Mouse (Mus musculus) heart, embryonic 14.5 days (tissue): ENCODE results near the gene Pole3. TPM values are rescaled to one million over a fixed set of nuclear protein-coding genes. Genes with fewer than 3 reads are reported as not detected.

Experiments
- ATAC-seq: fragments of 200-750 bp; cut with Nextera tagmentation; 2 replicates; pipeline ENCODE4 v1.8.0; 2017; ENCODE audit warnings: low read depth, moderate TSS enrichment; ENCODE audit not compliant: insufficient number of reproducible peaks, insufficient read depth, low FRiP score
- H3K27ac ChIP-seq, 2 experiments: fragments of 200-500 bp in 1 of 2; fragments of 300-500 bp in 1 of 2; sonication (generic) in 1 of 2; replicated peaks in 1 of 2; 2 replicates each; pipeline ENCODE4 v1.5.1; 2012 to 2014; ENCODE audit warnings: low read depth in 2 of 2, low read length in 2 of 2, control low read depth in 1 of 2, mild to moderate bottlenecking in 1 of 2, mixed read lengths in 1 of 2; ENCODE audit not compliant: control insufficient read depth in 1 of 2, insufficient read depth in 1 of 2
- H3K27me3 ChIP-seq: fragments of 300-500 bp; sonication (generic); 2 replicates; pipeline ENCODE4 v1.6.1; 2014; ENCODE audit warnings: mild to moderate bottlenecking, low read length, control low read depth; ENCODE audit not compliant: control insufficient read depth, insufficient read depth
- H3K36me3 ChIP-seq: fragments of 300-500 bp; sonication (generic); 2 replicates; pipeline ENCODE4 v1.6.1; 2014; ENCODE audit warnings: mild to moderate bottlenecking, control low read depth, low read length, mixed read lengths; ENCODE audit not compliant: control insufficient read depth, insufficient read depth
- H3K4me1 ChIP-seq, 2 experiments: fragments of 200-500 bp in 1 of 2; fragments of 300-500 bp in 1 of 2; sonication (generic) in 1 of 2; 2 replicates each; pipeline ENCODE4 v1.6.1; 2012 to 2014; ENCODE audit warnings: low read length in 2 of 2, control low read depth in 1 of 2, mixed read lengths in 1 of 2; ENCODE audit not compliant: control insufficient read depth in 2 of 2, insufficient read depth in 2 of 2
- H3K4me2 ChIP-seq: fragments of 300-500 bp; sonication (generic); 2 replicates; pipeline ENCODE4 v1.6.1; 2014; ENCODE audit warnings: mild to moderate bottlenecking, low read length
- H3K4me3 ChIP-seq, 2 experiments: fragments of 200-500 bp in 1 of 2; fragments of 300-500 bp in 1 of 2; sonication (generic) in 1 of 2; 2 replicates each; pipeline ENCODE4 v1.5.1; 2012 to 2014; ENCODE audit warnings: low read length in 2 of 2, mild to moderate bottlenecking in 2 of 2, control low read depth in 1 of 2, low read depth in 1 of 2, moderate library complexity in 1 of 2; ENCODE audit not compliant: control insufficient read depth in 1 of 2, insufficient read depth in 1 of 2
- H3K9ac ChIP-seq: fragments of 300-500 bp; sonication (generic); 2 replicates; pipeline ENCODE4 v1.6.1; 2014; ENCODE audit warnings: mild to moderate bottlenecking, low read length
- H3K9me3 ChIP-seq: fragments of 300-500 bp; sonication (generic); 2 replicates; pipeline ENCODE4 v1.6.1; 2016; ENCODE audit warnings: low read length, control low read depth; ENCODE audit not compliant: control insufficient read depth
- WGBS: fragments of 180-500 bp; shearing (Covaris S2); extraction: QIAGEN DNeasy Blood & Tissue Kit; methylation state at CpG from one replicate; pipeline ENCODE4 v1.1.7; 2014; 5-methylcytosine and 5-hydroxymethylcytosine counted together
- polyA plus RNA-seq: library from polyadenylated mRNA; unstranded; fragments of >200 nt; fragmentation: Nextera tagmentation; extraction: Ambion mirVana; gene quantifications from 2 replicates; pipeline ENCODE4 v1.2.1, GENCODE M21; 2014

Pole3 gene
- polyA plus RNA-seq, 1 experiment from 2014 or later: 50.7 TPM

DNA sequence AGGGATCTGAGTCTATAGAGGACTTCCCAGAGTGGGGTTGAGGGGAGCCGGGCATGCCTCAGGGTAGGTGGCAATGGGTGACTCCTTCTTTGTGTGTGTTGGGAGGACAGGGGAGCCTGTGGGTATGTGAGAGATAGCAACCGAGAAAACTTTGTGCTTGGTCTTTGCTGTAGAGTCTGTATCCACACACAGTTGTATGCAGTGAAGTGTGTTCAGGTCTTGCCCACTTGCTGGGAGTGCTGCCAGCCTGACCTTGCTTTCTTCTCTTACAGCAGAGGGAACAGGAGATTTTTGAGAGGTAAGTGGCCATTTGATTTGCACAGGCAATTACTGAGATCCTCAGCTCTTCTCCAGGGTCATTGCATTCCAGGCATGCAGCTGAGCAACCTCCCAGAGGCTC, 37.0 kb downstream of the Pole3 start:
- no peaks in the 10 kb centered on the region for H3K9me3 ChIP-seq
- 89% methylated on average over 2 of the region's 2 CpGs for WGBS
- H3K36me3 ChIP-seq: no peaks in the 10 kb centered on the region
- H3K27me3 ChIP-seq: no peaks in the 10 kb centered on the region
- ATAC-seq: no peak
- H3K4me1 ChIP-seq: no peaks in the 10 kb centered on the region; a peak in 1 of 4 replicates
- no peak overlapping the region for H3K9ac ChIP-seq
- no peak overlapping the region for H3K4me2 ChIP-seq
- H3K4me3 ChIP-seq: no peak overlapping the region
- H3K27ac ChIP-seq: no peak overlapping the region

DNA sequence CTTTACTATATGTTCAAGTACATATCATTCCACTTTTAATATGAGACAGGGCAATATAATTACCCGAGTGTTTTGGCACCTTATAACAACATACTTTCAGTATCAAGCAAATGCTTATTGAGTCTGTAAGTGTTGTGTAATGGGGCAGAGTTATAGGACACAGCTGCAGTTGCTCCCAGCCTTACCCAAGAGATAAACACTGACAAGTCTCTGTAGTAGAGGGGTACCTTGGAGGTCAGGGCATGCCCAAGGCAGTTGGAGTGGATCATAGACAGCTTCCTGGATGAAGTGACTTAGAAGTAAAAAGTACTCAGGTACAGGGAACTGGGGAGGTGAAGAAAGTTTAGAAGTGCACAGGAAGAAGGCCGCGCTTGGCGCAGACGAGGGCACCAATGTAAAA, 37.7 kb downstream of the Pole3 start:
- ATAC-seq: no peak
- Histone ChIP-seq H3K36me3 (no peaks in the 10 kb centered on the region), H3K4me2 (no peak overlapping the region), H3K4me1 (no peaks in the 10 kb centered on the region; a peak in 1 of 4 replicates), H3K4me3 (no peak overlapping the region), H3K9ac (no peak overlapping the region), H3K27ac (no peak overlapping the region), H3K9me3 (no peaks in the 10 kb centered on the region), H3K27me3 (no peaks in the 10 kb centered on the region)
- 88% methylated on average over 5 of the region's 5 CpGs for WGBS

GRCm38 (mm10) chr4:62486162-62486696, 38.6 kb downstream of the Pole3 start:
- no peak overlapping the region for H3K4me3 ChIP-seq
- no peaks in the 10 kb centered on the region for H3K27me3 ChIP-seq
- H3K27ac ChIP-seq: no peak overlapping the region
- H3K9me3 ChIP-seq: no peaks in the 10 kb centered on the region
- H3K4me1 ChIP-seq: no peaks in the 10 kb centered on the region; a peak in 1 of 4 replicates
- ATAC-seq: no peak
- no peaks in the 10 kb centered on the region for H3K36me3 ChIP-seq
- no peak overlapping the region for H3K9ac ChIP-seq
- H3K4me2 ChIP-seq: no peak overlapping the region
- 86% methylated on average over 15 of the region's 15 CpGs for WGBS

- Histone ChIP-seq H3K9me3 (no peaks in the 10 kb centered on the region), H3K9ac (no peak overlapping the region), H3K4me3 (no peak overlapping the region), H3K27ac (no peak overlapping the region), H3K4me1 (no peaks in the 10 kb centered on the region; a peak in 1 of 4 replicates), H3K4me2 (no peak overlapping the region), H3K36me3 (no peaks in the 10 kb centered on the region), H3K27me3 (no peaks in the 10 kb centered on the region)
- ATAC-seq: no peak
- 71% methylated on average over 8 of the region's 8 CpGs for WGBS
Observed at GRCm38 (mm10) chr4:62485450-62486161, 39.3 kb downstream of the Pole3 start.

GRCm38 (mm10) chr4:62484928-62485327, 39.9 kb downstream of the Pole3 start:
- H3K9ac ChIP-seq: no peak overlapping the region
- WGBS: 76% methylated on average over 3 of the region's 3 CpGs
- no peak overlapping the region for H3K27ac ChIP-seq
- H3K4me1 ChIP-seq: peaks cover 0 to under 1% of the 10 kb centered on the region in 2 experiments; a peak in 2 of 4 replicates
- H3K9me3 ChIP-seq: no peaks in the 10 kb centered on the region
- no peak for ATAC-seq
- H3K4me2 ChIP-seq: no peak overlapping the region
- H3K27me3 ChIP-seq: no peaks in the 10 kb centered on the region
- no peak overlapping the region for H3K4me3 ChIP-seq
- no peaks in the 10 kb centered on the region for H3K36me3 ChIP-seq

DNA sequence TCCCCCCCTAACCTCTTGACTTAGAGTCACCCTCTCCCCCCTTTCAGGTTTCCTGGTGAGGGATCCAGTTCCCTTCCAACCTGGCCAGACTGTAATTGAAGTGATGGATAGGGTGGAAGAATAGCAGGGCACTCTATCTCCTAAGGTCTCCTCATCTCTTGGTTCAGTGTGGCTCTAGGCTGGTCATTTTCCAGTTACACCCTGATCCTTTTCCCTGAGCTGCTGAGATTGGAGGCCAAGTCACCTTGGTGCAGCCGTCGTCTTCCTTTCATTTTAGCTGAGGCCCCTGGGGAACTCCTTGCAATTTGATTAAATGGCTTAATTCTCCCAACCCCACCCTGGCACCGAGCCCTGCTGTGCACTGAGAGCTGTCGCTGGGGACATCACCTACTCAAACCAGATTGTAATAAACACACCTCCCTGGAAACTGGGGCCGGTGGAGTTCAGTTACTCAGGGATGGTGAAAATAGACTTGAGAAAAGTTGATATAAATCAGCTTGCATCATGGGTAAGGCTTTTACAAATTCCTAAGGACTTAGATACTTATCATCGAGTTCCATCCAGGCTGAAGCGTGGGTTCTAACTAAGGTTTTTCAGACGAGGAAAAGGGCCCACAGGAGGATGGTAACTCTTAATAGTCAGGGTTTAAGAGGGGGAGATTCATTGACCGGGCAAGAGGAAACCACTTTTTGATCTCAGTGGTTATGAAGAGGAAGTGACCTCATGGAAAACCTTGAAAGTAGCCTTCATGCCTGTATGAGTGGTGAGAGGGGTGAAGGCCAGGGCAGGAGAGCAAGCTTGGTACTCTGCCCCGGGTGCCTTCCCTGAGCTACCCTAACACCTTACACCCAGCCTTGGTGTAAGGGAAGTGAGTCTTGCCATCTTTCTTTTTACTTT, 43.9 kb downstream of the Pole3 start:
- Histone ChIP-seq H3K4me1 (peaks cover 0 to 7% of the 10 kb centered on the region in 2 experiments; a peak in 3 of 4 replicates), H3K27me3 (no peaks in the 10 kb centered on the region), H3K4me2 (0 out of 2 replicates have a peak overlapping the region, but pooled peaks have one; percentile 92), H3K9me3 (no peaks in the 10 kb centered on the region), H3K36me3 (no peaks in the 10 kb centered on the region), H3K27ac (no peak overlapping the region), H3K4me3 (no peak overlapping the region), H3K9ac (no peak overlapping the region)
- no peak for ATAC-seq
- WGBS: 36% methylated on average over 10 of the region's 10 CpGs

GRCm38 (mm10) chr4:62479937-62480708, 44.7 kb downstream of the Pole3 start, which contains the start of gene Bspry:
Gene Bspry, plus strand, starts transcription at chr4:62480053.
- Histone ChIP-seq H3K4me2 (peak within 1 kb of the TSS; percentile 92), H3K9me3 (no peaks in the 10 kb centered on the region), H3K27ac (no peak within 1 kb of the TSS), H3K27me3 (no peaks in the 10 kb centered on the region), H3K4me3 (peak within 1 kb of the TSS; percentile 41 to 51), H3K9ac (peak within 1 kb of the TSS; percentile 38; the same call in 1 of the 2 replicates), H3K4me1 (peaks cover 0 to 7% of the 10 kb centered on the region in 2 experiments; a peak in 3 of 4 replicates), H3K36me3 (no peaks in the 10 kb centered on the region)
- 2% methylated on average over 70 of the region's 71 CpGs for WGBS
- peak; percentile 35 for ATAC-seq
